Mouse (Mus musculus) cortical plate, adult 2 months (tissue): ENCODE data around the gene Actg1.

Source experiments
- CTCF ChIP-seq: fragments of 200-500 bp; IDR thresholded peaks from 2 replicates; pipeline ENCODE4 v1.5.1; 2011; ENCODE audit warnings: mild to moderate bottlenecking, control low read depth, low read length; ENCODE audit not compliant: insufficient read depth; ENCODE audit errors: extremely low read depth
- POLR2A ChIP-seq: fragments of 200-500 bp; IDR thresholded peaks from 2 replicates; pipeline ENCODE4 v1.6.1; 2011; ENCODE audit warnings: mild to moderate bottlenecking, low read length, control low read depth; ENCODE audit not compliant: insufficient read depth; ENCODE audit errors: extremely low read depth

DNA sequence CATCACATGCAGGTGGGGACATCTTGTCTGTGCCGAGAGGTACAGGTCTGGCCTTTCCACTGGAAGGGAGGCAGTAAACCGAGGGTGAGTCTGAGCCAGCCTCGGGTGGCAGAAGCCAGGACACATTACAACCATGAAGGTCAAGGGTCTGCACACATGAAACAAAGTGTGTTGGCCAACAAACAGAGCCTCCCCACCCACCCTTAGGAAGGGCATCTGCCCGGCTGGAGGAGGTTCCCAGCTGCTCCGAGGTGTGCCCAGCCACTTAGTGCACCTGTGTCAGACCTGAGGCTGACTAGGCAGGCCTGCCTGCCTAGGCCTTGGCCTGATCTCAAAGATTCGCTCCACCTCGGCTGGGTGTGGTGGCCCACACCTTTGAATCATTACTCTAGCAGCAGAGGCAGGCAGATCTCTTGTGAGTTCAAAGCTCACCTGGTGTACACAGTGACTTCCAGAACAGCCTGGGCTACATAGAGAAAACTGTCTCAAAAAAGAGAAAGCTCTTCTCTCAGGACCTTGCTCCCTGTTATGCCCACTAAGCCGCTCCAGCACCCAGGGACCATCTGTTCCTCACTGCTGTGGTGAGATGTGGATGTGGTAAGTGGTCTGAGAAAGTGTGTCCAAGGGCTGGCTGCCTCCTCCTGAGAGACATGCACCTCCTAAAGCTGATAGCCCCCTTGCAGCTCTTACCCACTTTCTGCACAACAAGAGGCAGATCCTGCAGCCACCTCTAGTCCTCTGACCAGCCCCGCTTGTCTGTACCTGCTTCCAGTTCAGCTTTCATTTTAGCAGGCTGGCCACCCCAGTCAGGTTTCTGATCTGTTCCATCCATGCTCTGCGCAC is 3.1 kb upstream of the Actg1 start:
- no peak for TF ChIP-seq CTCF
- TF ChIP-seq POLR2A: no peak
